Mouse (Mus musculus): ENCODE measurements around the gene Krt25.

Gene Krt25

GRCm38 (mm10) chr11:99279986-99280385 is 42.8 kb downstream of the Krt25 start:
- DNase-seq (ENCODE audit: low spot score in 2 of 2), result no peak

- DNase-seq (ENCODE audit: low spot score in 2 of 2), result no peak
These were observed 46.0 kb downstream of the Krt25 start for GRCm38 (mm10) chr11:99276786-99277185.

- DNase-seq (ENCODE audit: low spot score in 2 of 2), result no peak
These were observed 47.1 kb downstream of the Krt25 start for GRCm38 (mm10) chr11:99275624-99276023.

GRCm38 (mm10) chr11:99272721-99273120 is 50.0 kb downstream of the Krt25 start:
- DNase-seq (ENCODE audit: low spot score in 2 of 2), result no peak

- no peak for DNase-seq (ENCODE audit: low spot score in 2 of 2)
These were observed 53.6 kb downstream of the Krt25 start for GRCm38 (mm10) chr11:99269192-99269591.

- DNase-seq (ENCODE audit: low spot score in 2 of 2), result no peak
These were observed 57.0 kb downstream of the Krt25 start for GRCm38 (mm10) chr11:99265796-99266195.

All from natural killer cell, adult 2 months (primary cell).